Mouse (Mus musculus): ENCODE results near the gene Kncn. TPM values are rescaled to one million over a fixed set of nuclear protein-coding genes. Genes with fewer than 3 reads are reported as not detected.
A peak's percentile ranks its signal among the peaks of the same experiment; 100 is the strongest.

Kncn gene
- not detected for total RNA-seq (2021)
- long read RNA-seq, experiment 1, result 0 reads
- long read RNA-seq, experiment 2, result 0 reads

- no peak for DNase-seq
- intact Hi-C loops (cut with DNase I), result no loop called here
Measured at GRCm38 (mm10) chr4:115884022-115884421, at the start of gene Kncn. Gene Kncn, plus strand, starts transcription at chr4:115884400.

DNA sequence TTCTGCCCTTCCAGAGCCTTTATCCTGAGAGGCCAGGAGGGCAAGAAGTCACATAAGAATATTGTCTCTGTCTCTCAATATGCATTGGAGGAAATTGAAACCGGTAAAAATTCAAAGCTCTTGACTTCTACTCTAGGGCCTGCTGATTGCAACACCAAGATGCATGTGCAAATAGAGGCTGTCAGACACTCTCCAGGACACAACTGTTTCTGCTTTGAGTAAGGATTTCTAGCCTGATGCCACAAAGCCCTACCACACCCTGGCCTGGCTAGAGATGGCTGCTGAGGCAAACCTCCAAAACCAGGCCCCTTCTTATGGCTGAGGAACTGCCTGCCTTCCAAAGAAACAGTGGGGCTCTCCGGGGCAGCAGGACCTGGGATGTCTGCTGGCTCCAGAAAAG is 48.6 kb upstream of the Kncn start:
- DNase-seq, result no peak
- intact Hi-C loops (cut with DNase I), result no loop called here

DNA sequence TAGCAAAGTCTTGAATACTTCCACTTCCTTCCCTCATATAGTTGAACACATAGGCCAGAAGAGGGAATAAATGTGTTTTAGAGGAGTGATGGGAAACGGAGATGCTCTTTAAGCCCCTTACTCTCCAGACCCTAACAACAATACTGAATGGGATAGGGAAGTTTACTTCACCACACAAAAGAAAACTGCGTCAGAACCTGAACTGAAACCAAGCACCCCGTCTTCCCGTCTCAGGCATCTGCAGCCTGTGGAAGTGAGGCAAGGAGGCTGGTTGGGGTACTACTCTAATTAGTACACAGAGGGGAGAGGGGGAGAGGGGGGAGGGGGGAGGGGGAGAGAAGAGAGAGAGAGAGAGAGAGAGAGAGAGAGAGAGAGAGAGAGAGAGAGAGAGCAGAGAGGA is 46.0 kb upstream of the Kncn start:
- intact Hi-C loops (cut with DNase I), result no loop called here
- no peak for DNase-seq

GRCm38 (mm10) chr4:115838696-115839641 is 45.2 kb upstream of the Kncn start, which contains the start of gene Mknk1:
Gene Mknk1, plus strand, starts transcription at chr4:115839198.
- intact Hi-C loops (cut with DNase I), result no loop called here

DNA sequence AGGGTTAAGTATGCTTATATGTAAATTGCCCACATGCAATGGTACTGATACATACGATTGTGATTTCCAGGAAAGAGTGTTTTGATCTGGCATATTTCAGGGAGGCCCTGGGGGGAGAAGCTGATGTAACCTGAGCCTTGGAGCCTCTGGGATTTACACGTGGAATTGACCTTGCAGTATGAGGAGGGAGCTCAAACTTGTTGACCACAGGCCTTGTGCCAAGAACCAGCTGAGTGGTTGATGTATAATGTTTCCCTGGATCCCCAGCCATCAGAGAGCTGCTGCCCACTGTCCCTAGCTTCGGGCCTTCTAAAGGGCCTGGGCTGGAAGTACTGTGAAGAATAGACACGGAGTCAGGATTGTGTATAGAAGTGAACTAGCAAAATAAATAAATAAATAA is 44.2 kb upstream of the Kncn start:
- intact Hi-C loops (cut with DNase I), result no loop called here
- no peak for DNase-seq

More at GRCm38 (mm10) chr4:115838696-115839641, 45.2 kb upstream of the Kncn start, which contains the start of gene Mknk1:
- peak; percentile 87 to 88 for DNase-seq

- intact Hi-C loops (cut with DNase I), result no loop called here
Measured at GRCm38 (mm10) chr4:115840842-115841241, 43.4 kb upstream of the Kncn start.

GRCm38 (mm10) chr4:115846656-115847055 is 37.5 kb upstream of the Kncn start:
- DNase-seq, result no peak
- intact Hi-C loops (cut with DNase I), result no loop called here

More at GRCm38 (mm10) chr4:115840842-115841241, 43.4 kb upstream of the Kncn start:
- no peak for DNase-seq

DNA sequence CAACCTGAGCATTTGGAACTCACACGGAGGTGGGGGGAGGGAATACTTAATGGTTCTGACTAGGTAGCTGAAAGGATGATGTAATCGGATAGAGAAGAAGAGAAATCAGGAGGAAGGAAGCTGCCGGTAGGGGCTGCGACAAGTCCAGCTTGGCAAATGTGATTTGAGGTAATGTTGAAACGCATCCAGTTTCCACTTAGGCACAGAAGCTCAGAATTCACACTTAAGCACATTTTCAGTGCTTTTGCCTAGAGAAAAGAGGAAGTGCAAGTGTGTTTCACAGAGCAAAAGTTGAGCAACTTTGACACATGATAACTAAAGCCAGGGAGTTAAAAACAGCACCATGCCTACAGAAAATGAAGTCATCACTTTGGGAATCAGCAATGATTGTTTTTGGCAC is 36.8 kb upstream of the Kncn start:
- no peak for DNase-seq
- intact Hi-C loops (cut with DNase I), result no loop called here

DNA sequence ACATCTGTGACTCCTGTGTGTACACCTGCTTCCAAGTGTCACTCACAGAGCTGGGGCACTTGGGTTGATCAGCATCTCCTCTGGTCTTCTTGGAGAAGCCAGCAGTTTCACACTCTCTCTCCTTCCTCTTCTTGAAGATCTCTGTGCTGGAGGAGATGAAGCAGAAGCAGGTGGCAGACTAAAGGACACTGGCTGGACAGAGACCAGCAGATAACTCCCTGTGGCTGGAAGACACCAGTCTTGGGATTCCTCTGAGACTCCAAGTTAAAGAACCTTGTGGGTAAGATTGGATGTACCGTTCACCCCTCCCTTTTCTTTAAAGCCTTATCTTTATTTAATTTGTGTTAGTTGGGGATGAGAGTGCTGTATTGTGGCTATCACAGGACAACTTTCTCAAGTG is 36.1 kb upstream of the Kncn start:
- no peak for DNase-seq
- intact Hi-C loops (cut with DNase I), result no loop called here

DNA sequence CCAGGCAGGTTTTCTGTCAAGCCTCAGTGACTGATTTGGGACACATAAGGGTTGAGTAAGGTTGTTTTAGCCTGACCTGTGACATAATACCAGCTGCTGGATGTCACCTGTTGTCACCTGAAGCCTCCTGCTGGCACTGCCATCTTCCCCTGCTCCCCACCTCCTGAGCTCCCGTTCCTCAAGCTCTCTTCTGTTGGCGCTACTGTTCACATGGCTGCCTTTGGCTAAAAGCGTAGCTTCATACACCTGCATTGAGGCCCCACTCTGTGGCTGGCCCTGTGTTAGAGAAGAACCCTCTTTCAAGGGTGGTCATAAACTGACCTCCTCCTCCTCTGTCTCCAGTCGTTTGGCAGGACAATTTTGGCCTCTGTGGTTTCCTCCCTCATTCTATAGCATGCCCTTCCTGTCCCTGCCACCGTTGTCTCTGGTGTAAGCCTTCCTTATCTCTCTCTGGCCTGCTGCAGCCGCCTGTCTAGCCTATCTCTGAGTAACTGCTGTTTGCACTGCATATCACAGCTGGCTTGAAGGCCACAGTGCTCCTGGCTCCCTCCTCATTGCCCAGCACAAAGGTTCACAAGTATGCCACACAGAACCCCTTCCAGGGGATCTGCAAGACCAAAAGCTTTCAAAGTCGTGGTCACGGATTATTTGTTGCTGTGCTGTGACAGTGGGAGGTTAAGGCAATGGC is 35.1 kb upstream of the Kncn start:
- no peak for DNase-seq
- intact Hi-C loops (cut with DNase I), result no loop called here

GRCm38 (mm10) chr4:115850111-115850510 is 34.1 kb upstream of the Kncn start:
- intact Hi-C loops (cut with DNase I), result no loop called here
- no peak for DNase-seq

- intact Hi-C loops (cut with DNase I), result no loop called here
- no peak for DNase-seq
Measured at GRCm38 (mm10) chr4:115850631-115851030, 33.6 kb upstream of the Kncn start.

DNA sequence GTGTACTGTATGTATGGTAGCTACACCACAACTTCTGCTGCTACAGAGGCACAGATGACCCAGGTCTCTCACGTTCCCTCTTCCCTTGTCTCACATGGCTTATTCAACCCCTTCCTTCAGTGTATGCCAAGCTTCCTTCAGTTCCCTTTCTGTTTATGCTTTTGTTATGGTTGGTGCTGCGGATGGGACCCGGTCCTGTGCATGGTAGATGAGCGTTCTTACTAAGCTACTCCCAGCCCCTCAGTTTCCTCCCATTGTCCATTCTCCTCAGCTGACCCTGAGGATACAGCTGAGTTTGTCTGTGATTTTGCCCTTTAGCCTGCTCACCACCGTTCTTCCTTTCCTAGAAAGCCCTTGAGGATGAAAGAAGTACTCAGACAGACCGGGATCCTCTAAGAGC is 32.6 kb upstream of the Kncn start:
- DNase-seq, result no peak
- intact Hi-C loops (cut with DNase I), result no loop called here

GRCm38 (mm10) chr4:115855100-115855499 is 29.1 kb upstream of the Kncn start:
- intact Hi-C loops (cut with DNase I), result no loop called here
- DNase-seq, result no peak

GRCm38 (mm10) chr4:115855609-115856008 is 28.6 kb upstream of the Kncn start:
- intact Hi-C loops (cut with DNase I), result no loop called here
- no peak for DNase-seq

- no peak for DNase-seq
- intact Hi-C loops (cut with DNase I), result no loop called here
Measured at GRCm38 (mm10) chr4:115856282-115856681, 27.9 kb upstream of the Kncn start.

GRCm38 (mm10) chr4:115857293-115857883 is 26.8 kb upstream of the Kncn start:
- intact Hi-C loops (cut with DNase I), result no loop called here
- DNase-seq, result no peak

- DNase-seq, result no peak
- intact Hi-C loops (cut with DNase I), result no loop called here
Measured at GRCm38 (mm10) chr4:115863352-115863751, 20.8 kb upstream of the Kncn start.

DNA sequence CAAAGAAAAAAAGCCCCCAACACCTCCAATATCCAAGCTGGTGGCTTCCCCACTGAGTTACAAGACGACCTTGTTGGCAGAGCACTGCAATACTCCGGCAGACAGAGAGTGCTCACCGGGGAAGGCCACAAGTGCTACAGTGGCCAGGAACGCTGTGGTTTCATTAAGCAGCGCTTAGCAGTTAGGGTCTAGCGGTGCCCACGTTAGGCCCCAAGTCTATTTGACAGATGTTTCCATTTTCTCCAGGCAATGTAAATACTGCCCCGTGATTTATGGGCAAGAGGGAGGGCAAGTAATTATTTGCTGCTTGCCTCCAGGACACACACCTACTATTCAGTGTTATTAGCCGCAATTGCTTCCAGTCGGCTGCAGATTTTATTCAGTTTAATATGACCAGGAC is 20.3 kb upstream of the Kncn start:
- no peak for DNase-seq
- intact Hi-C loops (cut with DNase I), result no loop called here

- intact Hi-C loops (cut with DNase I), result no loop called here
- no peak for DNase-seq
Measured at GRCm38 (mm10) chr4:115869512-115870210, 14.5 kb upstream of the Kncn start.

GRCm38 (mm10) chr4:115873231-115873630 is 11.0 kb upstream of the Kncn start:
- intact Hi-C loops (cut with DNase I), result no loop called here
- no peak for DNase-seq
